Mouse (Mus musculus) megakaryocyte, embryonic 14.5 days (primary cell): ENCODE measurements around the gene Cep72.

Experiments used
- FLI1 ChIP-seq: IDR thresholded peaks from 2 replicates; pipeline ENCODE4 v1.6.1; 2012; ENCODE audit warnings: low read length, inconsistent platforms, mixed read lengths
- GATA1 ChIP-seq: IDR thresholded peaks from 3 replicates; pipeline ENCODE4 v1.6.1; 2012; ENCODE audit warnings: mixed read lengths, low read length, inconsistent platforms, borderline replicate concordance

- TF ChIP-seq GATA1 (no peak), FLI1 (no peak)
Observed at GRCm38 (mm10) chr13:74009791-74010614, 52.1 kb downstream of the Cep72 start.
